Mouse (Mus musculus): ENCODE results near the gene Cpne4. TPM values are rescaled to one million over a fixed set of nuclear protein-coding genes. Genes with fewer than 3 reads are reported as not detected.

Cpne4 gene
- polyA plus RNA-seq, 1 experiment from 2014 or later = 0.95 TPM

GRCm38 (mm10) chr9:104913327-104913726 lies 366.2 kb downstream of the Cpne4 start:
- H3K27me3 ChIP-seq (ENCODE audit: insufficient read depth, poor library complexity, severe bottlenecking) = no peaks in the 10 kb centered on the region
- H3K9me3 ChIP-seq = no peaks in the 10 kb centered on the region
- 71% methylated on average over 2 of the region's 2 CpGs for WGBS
- no peaks in the 10 kb centered on the region for H3K4me1 ChIP-seq
- no peak overlapping the region for H3K27ac ChIP-seq
- no peak overlapping the region for H3K4me3 ChIP-seq
- no peaks in the 10 kb centered on the region for H3K36me3 ChIP-seq
- DNase-seq (ENCODE audit: low spot score) = no peak

- DNase-seq (ENCODE audit: low spot score) = no peak
- H3K27me3 ChIP-seq (ENCODE audit: insufficient read depth, poor library complexity, severe bottlenecking) = no peaks in the 10 kb centered on the region
- H3K4me1 ChIP-seq = no peaks in the 10 kb centered on the region
- no peak overlapping the region for H3K4me3 ChIP-seq
- H3K27ac ChIP-seq = no peak overlapping the region
- WGBS = 75% methylated on average over 4 of the region's 4 CpGs
- H3K9me3 ChIP-seq = no peaks in the 10 kb centered on the region
- no peaks in the 10 kb centered on the region for H3K36me3 ChIP-seq
Observed at GRCm38 (mm10) chr9:104921197-104921596, 374.1 kb downstream of the Cpne4 start.

GRCm38 (mm10) chr9:104922051-104922450 lies 375.0 kb downstream of the Cpne4 start:
- Histone ChIP-seq H3K4me3 (no peak overlapping the region), H3K27ac (no peak overlapping the region), H3K27me3 (ENCODE audit: insufficient read depth, poor library complexity, severe bottlenecking) (no peaks in the 10 kb centered on the region), H3K9me3 (no peaks in the 10 kb centered on the region), H3K36me3 (no peaks in the 10 kb centered on the region), H3K4me1 (no peaks in the 10 kb centered on the region)
- DNase-seq (ENCODE audit: low spot score) = no peak
- WGBS = 71% methylated on average over 2 of the region's 2 CpGs

GRCm38 (mm10) chr9:104928806-104929205 lies 381.7 kb downstream of the Cpne4 start:
- no peak overlapping the region for H3K27ac ChIP-seq
- DNase-seq (ENCODE audit: low spot score) = no peak
- no peaks in the 10 kb centered on the region for H3K4me1 ChIP-seq
- WGBS = 71% methylated on average over 9 of the region's 9 CpGs
- H3K36me3 ChIP-seq = no peaks in the 10 kb centered on the region
- no peaks in the 10 kb centered on the region for H3K27me3 ChIP-seq (ENCODE audit: insufficient read depth, poor library complexity, severe bottlenecking)
- H3K9me3 ChIP-seq = no peaks in the 10 kb centered on the region; the same call in 1 of the 2 replicates
- H3K4me3 ChIP-seq = no peak overlapping the region

GRCm38 (mm10) chr9:104940389-104940788 lies 393.3 kb downstream of the Cpne4 start:
- no peak overlapping the region for H3K4me3 ChIP-seq
- DNase-seq (ENCODE audit: low spot score) = no peak
- no peaks in the 10 kb centered on the region for H3K9me3 ChIP-seq
- H3K4me1 ChIP-seq = peaks cover 10% of the 10 kb centered on the region; the same call in 1 of the 2 replicates
- no peak overlapping the region for H3K27ac ChIP-seq
- H3K27me3 ChIP-seq (ENCODE audit: insufficient read depth, poor library complexity, severe bottlenecking) = no peaks in the 10 kb centered on the region
- WGBS = 86% methylated on average over 4 of the region's 4 CpGs
- no peaks in the 10 kb centered on the region for H3K36me3 ChIP-seq

GRCm38 (mm10) chr9:104950551-104950950 lies 403.5 kb downstream of the Cpne4 start:
- Histone ChIP-seq H3K27me3 (ENCODE audit: insufficient read depth, poor library complexity, severe bottlenecking) (no peaks in the 10 kb centered on the region), H3K4me3 (no peak overlapping the region), H3K9me3 (no peaks in the 10 kb centered on the region), H3K36me3 (no peaks in the 10 kb centered on the region), H3K4me1 (no peaks in the 10 kb centered on the region), H3K27ac (no peak overlapping the region)
- 66% methylated on average over 4 of the region's 4 CpGs for WGBS
- DNase-seq (ENCODE audit: low spot score) = no peak

- WGBS = 76% methylated on average over 3 of the region's 3 CpGs
- DNase-seq (ENCODE audit: low spot score) = no peak
Observed at GRCm38 (mm10) chr9:104952176-104952575, 405.1 kb downstream of the Cpne4 start.

GRCm38 (mm10) chr9:104972828-104973227 lies 425.7 kb downstream of the Cpne4 start:
- WGBS = 90% methylated on average over 7 of the region's 7 CpGs
- no peak overlapping the region for H3K27ac ChIP-seq

More at GRCm38 (mm10) chr9:104952176-104952575, 405.1 kb downstream of the Cpne4 start:
- Histone ChIP-seq H3K4me1 (no peaks in the 10 kb centered on the region), H3K9me3 (no peaks in the 10 kb centered on the region), H3K27me3 (ENCODE audit: insufficient read depth, poor library complexity, severe bottlenecking) (no peaks in the 10 kb centered on the region), H3K36me3 (no peaks in the 10 kb centered on the region), H3K4me3 (no peak overlapping the region), H3K27ac (no peak overlapping the region)

GRCm38 (mm10) chr9:104981934-104982548 lies 435.0 kb downstream of the Cpne4 start:
- no peak overlapping the region for H3K27ac ChIP-seq
- H3K9me3 ChIP-seq = no peaks in the 10 kb centered on the region
- H3K27me3 ChIP-seq (ENCODE audit: insufficient read depth, poor library complexity, severe bottlenecking) = no peaks in the 10 kb centered on the region
- WGBS = 88% methylated on average over 2 of the region's 2 CpGs
- no peaks in the 10 kb centered on the region for H3K4me1 ChIP-seq
- DNase-seq (ENCODE audit: low spot score) = no peak
- no peaks in the 10 kb centered on the region for H3K36me3 ChIP-seq
- H3K4me3 ChIP-seq = no peak overlapping the region

More at GRCm38 (mm10) chr9:104972828-104973227, 425.7 kb downstream of the Cpne4 start:
- no peak for DNase-seq (ENCODE audit: low spot score)
- Histone ChIP-seq H3K27me3 (ENCODE audit: insufficient read depth, poor library complexity, severe bottlenecking) (no peaks in the 10 kb centered on the region), H3K4me1 (no peaks in the 10 kb centered on the region), H3K36me3 (no peaks in the 10 kb centered on the region), H3K4me3 (no peak overlapping the region), H3K9me3 (no peaks in the 10 kb centered on the region)

- H3K27me3 ChIP-seq (ENCODE audit: insufficient read depth, poor library complexity, severe bottlenecking) = no peaks in the 10 kb centered on the region
- WGBS = 53% methylated on average over 1 of the region's 1 CpGs
Observed at GRCm38 (mm10) chr9:104998225-104998624, 451.1 kb downstream of the Cpne4 start.

GRCm38 (mm10) chr9:105010721-105011120 lies 463.6 kb downstream of the Cpne4 start:
- Histone ChIP-seq H3K27ac (no peak overlapping the region), H3K4me3 (no peak overlapping the region), H3K27me3 (ENCODE audit: insufficient read depth, poor library complexity, severe bottlenecking) (no peaks in the 10 kb centered on the region), H3K9me3 (no peaks in the 10 kb centered on the region), H3K36me3 (no peaks in the 10 kb centered on the region), H3K4me1 (no peaks in the 10 kb centered on the region)
- no peak for DNase-seq (ENCODE audit: low spot score)
- 32% methylated on average over 2 of the region's 2 CpGs for WGBS

More at GRCm38 (mm10) chr9:104998225-104998624, 451.1 kb downstream of the Cpne4 start:
- DNase-seq (ENCODE audit: low spot score) = no peak
- Histone ChIP-seq H3K4me1 (no peaks in the 10 kb centered on the region), H3K4me3 (no peak overlapping the region), H3K27ac (no peak overlapping the region), H3K36me3 (no peaks in the 10 kb centered on the region), H3K9me3 (no peaks in the 10 kb centered on the region)

GRCm38 (mm10) chr9:105018186-105018585 lies 471.1 kb downstream of the Cpne4 start:
- no peak for DNase-seq (ENCODE audit: low spot score)
- no peak overlapping the region for H3K27ac ChIP-seq
- no peak overlapping the region for H3K4me3 ChIP-seq
- 81% methylated on average over 7 of the region's 7 CpGs for WGBS
- H3K4me1 ChIP-seq = no peaks in the 10 kb centered on the region
- no peaks in the 10 kb centered on the region for H3K27me3 ChIP-seq (ENCODE audit: insufficient read depth, poor library complexity, severe bottlenecking)
- H3K9me3 ChIP-seq = no peaks in the 10 kb centered on the region
- H3K36me3 ChIP-seq = no peaks in the 10 kb centered on the region

- H3K4me1 ChIP-seq = no peaks in the 10 kb centered on the region
- H3K36me3 ChIP-seq = no peaks in the 10 kb centered on the region
- H3K4me3 ChIP-seq = no peak overlapping the region
- H3K27ac ChIP-seq = no peak overlapping the region
- WGBS = 74% methylated on average over 3 of the region's 3 CpGs
- no peak for DNase-seq (ENCODE audit: low spot score)
- H3K9me3 ChIP-seq = no peaks in the 10 kb centered on the region
- H3K27me3 ChIP-seq (ENCODE audit: insufficient read depth, poor library complexity, severe bottlenecking) = no peaks in the 10 kb centered on the region
Observed at GRCm38 (mm10) chr9:105028311-105028710, 481.2 kb downstream of the Cpne4 start.

- no peaks in the 10 kb centered on the region for H3K27me3 ChIP-seq (ENCODE audit: insufficient read depth, poor library complexity, severe bottlenecking)
- 89% methylated on average over 9 of the region's 9 CpGs for WGBS
- no peak overlapping the region for H3K27ac ChIP-seq
- H3K36me3 ChIP-seq = no peaks in the 10 kb centered on the region
- no peaks in the 10 kb centered on the region for H3K9me3 ChIP-seq
- H3K4me3 ChIP-seq = no peak overlapping the region
- no peak for DNase-seq (ENCODE audit: low spot score)
- H3K4me1 ChIP-seq = no peaks in the 10 kb centered on the region
Observed at GRCm38 (mm10) chr9:105032572-105032971, 485.5 kb downstream of the Cpne4 start.
